ENCODE assay signal across 24 mouse cellular contexts in genomic region chr3:129940780-129941179, GRCm38 (mm10).
"Had no signal": no experiment of that assay in that cellular context is flagged by ENCODE, and none has a peak within 500 bp of the region (broad histone marks: within the 10 kb centered on the region; RNA-seq: fewer than 3 reads in every experiment).

No protein-coding gene starts in this region.

- H3K36me3 ChIP-seq: heart, embryonic 10.5 days; heart, embryonic 12.5 days; hindbrain, embryonic 10.5 days; hindbrain, embryonic 12.5 days; intestine, embryonic 15.5 days; limb, embryonic 10.5 days; limb, embryonic 12.5 days had no signal

- H3K27ac ChIP-seq: heart, embryonic 10.5 days; hindbrain, embryonic 10.5 days; hindbrain, embryonic 12.5 days; hindbrain, embryonic 14.5 days; intestine, embryonic 15.5 days; layer of hippocampus, adult 2 months; left cerebral cortex, adult 2 months; limb, embryonic 10.5 days; limb, embryonic 12.5 days had no signal

- H3K4me2 ChIP-seq: heart, embryonic 12.5 days; hindbrain, embryonic 12.5 days; hindbrain, embryonic 14.5 days; intestine, embryonic 15.5 days; limb, embryonic 12.5 days; liver, embryonic 11.5 days had no signal

- H3K9ac ChIP-seq: heart, embryonic 12.5 days; hindbrain, embryonic 12.5 days; hindbrain, embryonic 14.5 days; intestine, embryonic 15.5 days; limb, embryonic 12.5 days had no signal

- H3K27me3 ChIP-seq: heart, embryonic 12.5 days; hindbrain, embryonic 12.5 days; intestine, embryonic 15.5 days; limb, embryonic 12.5 days had no signal

- H3K4me3 ChIP-seq: heart, embryonic 10.5 days; heart, embryonic 12.5 days; hindbrain, embryonic 10.5 days; hindbrain, embryonic 12.5 days; intestine, embryonic 15.5 days; layer of hippocampus, adult 2 months; left cerebral cortex, adult 2 months; limb, embryonic 10.5 days; limb, embryonic 12.5 days had no signal

- DNase-seq: gastrocnemius, postnatal 14 days; heart, adult 18-20 months; heart, postnatal 10 days; heart, postnatal 4 days; kidney, adult 18-20 months; kidney, adult 8-10 months; kidney, postnatal 10 days; kidney, postnatal 25 days; kidney, postnatal 4 days; liver had no signal

- ATAC-seq: hindbrain, embryonic 16.5 days; inflammation-experienced regulatory T-cells, adult 6 months; intestine, embryonic 15.5 days; intestine, postnatal 0 days had no signal

- H3K9me3 ChIP-seq: heart, embryonic 10.5 days; heart, embryonic 12.5 days; hindbrain, embryonic 10.5 days; hindbrain, embryonic 12.5 days; intestine, embryonic 15.5 days; limb, embryonic 10.5 days; limb, embryonic 12.5 days had no signal

- H3K4me1 ChIP-seq: heart, embryonic 10.5 days; heart, embryonic 12.5 days; hindbrain, embryonic 10.5 days; intestine, embryonic 15.5 days had no signal
